Mouse (Mus musculus): ENCODE data around the gene Stat6.

DNA sequence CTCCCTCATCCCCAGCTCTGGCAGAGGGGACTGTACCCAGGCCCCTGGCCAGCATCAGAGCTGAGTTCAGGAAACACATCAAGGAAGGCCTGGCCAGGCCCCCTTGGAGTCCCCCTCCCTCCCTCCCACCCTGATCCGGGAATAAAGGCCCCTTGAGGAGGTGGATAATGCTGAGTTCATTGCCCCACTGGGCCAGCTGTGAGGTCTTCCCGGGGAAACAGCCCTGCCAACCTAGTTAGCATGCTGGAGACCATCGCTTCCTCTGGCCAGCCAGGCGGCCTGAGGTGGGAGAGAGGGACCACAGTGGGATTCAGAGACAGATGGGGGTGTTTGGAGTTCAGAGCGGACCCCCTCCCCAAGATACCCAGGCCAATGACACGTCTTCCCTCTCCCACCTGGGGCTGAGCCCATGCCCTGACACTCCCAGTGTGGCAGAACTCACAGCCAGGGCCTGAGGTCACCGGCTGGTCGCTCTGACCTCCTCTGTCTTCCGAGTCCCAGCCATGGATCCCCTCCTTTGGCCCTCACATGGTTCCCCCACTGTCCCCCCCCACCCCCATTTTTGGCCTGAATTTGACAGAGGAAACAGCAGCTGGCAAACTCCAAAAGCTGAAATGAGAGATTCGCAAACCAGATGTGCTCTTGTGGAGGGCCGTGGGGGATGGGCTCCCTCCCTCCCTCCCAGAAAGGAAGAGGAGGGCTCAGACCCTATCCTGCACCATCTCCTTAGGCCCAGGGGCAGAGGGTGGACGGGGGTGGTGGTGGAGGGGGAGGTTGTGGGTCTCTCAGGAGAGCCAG lies 28.4 kb upstream of the Stat6 start:
- TF ChIP-seq CTCF (IDR thresholded peaks at IDR 0.05; ENCODE audit: insufficient read depth, low read depth, low read length) = no peak
- no peak for TF ChIP-seq POLR2A (IDR thresholded peaks at IDR 0.05; ENCODE audit: insufficient read depth, low read depth, low read length)
